Mouse (Mus musculus): Measurements from ENCODE around the gene Rnf126.

Gene Rnf126

DNA sequence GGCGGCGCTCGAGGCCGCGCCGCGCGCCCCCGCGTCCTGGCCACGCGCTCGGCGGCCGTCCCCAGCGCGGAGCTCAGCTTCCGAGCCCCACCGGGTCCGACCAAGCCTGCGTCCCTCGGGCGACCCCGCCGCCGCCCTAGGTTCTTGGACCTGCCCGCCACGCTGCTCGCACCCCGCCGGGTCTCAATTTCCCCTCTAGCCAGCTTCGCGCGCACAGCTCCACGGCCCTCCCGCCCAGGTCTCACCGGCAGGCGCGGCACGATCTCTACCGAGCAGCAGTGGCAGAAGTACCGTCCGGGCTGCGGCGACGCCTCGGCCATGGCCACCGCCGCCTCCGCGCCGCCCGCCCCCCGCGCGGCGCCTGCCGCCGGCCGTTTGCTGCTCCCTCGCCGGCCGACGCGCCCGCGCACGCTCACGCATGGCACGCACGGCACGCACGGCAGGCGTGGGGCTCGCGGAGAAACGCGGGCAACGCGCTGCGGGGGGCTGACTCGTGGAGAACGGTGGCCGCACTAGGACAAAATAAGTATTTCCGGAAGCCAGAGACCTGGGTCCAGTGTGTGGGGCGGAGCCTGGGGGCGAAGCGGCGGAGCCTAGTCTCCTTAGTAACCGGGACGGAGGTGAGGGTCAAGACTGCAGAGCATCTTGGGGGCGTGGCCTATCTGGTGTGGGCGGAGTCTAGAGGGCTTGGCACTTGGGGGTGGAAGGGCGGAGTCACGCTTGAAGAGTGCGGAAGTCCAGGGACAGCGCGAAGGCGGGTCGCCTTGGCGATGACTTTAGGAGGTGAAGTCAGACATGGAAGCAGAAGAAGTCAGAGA lies at the start of gene Rnf126:
Rnf126 (minus strand) TSS at position 445 of the 818 bp plus-strand sequence.
- peak; percentile 98 for DNase-seq

DNA sequence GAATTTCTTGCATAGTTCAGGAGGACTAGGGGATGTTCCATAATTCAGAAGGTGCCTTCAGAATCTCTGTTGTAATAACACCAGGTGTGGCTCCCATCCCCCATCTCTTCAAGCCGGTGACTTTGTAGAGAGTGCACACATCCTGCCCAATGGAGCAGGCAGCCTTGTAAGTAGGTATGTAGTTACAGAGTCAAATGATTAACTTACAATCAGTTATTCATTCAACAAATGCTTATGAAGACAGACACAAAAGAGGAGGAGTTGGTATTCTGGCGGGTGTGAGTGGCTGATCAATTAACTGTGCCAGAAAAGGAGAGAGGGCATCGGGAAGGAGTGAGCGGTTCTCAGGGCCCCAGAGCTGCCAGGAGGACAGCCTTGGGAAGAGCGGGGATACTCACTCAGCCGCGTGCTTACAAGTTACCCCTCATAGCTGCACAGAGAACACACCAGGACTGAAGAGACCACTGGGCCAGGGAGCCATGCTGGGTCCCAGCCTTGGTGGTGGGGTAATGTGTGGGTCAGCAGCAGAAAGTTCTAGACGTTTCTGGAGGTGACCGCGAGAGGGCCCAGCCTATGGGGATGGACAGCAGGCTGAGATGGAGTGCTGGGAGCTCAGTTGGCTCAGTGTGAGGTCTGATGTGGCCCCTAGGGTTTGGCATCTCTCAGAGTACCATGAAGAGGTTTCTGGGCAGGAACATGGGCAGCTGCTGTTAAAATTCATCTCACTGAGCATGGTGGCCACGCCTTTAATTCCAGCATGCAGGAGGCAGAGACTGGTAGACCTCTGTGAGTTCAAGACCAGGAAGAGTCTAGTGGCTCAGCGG lies 49.1 kb upstream of the Rnf126 start:
- no peak for DNase-seq

DNA sequence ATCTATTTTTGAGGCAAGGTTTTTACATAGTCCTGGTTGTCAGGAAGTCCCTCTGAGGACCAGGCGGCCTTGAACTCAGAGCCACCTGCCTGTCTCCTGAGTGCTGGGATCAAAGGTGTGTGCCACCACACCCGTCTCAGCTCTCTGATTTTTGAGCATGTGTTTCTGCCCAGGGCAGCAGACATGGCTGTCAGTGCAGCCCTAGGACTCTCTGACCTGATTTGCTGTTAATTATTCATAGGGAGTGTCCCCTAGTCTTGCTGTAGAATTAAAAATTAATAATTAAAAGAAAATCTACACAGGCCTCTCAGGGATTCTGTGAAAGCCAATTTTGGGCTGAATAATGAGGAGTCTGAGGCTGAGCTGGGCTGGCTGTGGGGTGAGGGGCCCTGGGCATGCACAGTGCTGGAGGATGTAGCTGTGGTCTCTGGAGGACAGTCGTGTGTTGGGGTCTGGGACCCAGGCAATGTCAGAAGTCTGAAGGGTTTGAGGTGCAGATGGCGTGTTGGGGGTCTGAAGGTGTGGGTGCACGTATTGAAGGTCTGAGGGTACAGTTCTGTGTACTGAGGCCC lies 47.6 kb upstream of the Rnf126 start:
- DNase-seq, result no peak

DNA sequence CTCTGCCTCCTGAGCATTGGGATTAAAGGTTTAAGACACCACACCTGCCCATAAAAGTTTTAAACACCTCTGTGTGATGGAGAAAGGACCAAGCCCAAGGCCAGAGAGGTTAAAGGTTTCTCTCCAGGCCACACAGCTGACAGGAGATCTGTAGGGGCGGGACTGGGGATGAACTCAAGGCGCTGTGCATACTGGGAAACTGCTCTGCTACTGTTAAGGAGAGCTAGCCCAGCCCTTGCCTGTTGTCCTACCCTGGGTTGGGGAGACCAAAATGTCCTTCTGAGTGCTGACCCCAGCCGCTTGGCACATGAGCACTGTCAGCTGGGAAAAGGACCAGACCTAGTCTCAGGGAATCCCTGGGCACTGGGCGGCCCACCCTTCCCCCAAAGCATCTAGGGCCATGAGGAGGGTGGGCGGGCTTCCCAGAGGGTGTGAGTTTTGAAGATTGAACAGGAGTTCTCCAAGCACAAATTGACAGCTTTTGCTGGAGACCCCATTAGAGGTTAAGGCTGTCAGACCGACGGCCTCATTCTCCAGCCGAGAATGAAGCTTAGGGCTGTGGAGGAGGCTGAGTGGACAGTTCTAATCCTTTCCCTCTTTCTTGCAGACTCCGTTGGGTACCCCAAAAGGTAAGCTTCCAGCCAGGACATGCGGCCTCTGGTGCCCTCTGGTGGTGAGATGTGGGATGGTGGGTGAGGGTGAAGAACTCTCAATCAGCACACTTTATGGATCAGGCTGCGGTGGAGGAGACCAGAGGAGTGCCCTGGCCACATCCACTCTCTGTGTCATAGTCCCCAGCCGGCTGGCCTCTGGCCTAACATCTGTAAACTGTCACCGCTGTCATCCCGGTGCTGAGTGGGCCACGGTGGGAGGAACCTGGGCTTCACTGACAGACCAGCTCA lies 45.2 kb upstream of the Rnf126 start:
- peak; percentile 77 for DNase-seq

DNA sequence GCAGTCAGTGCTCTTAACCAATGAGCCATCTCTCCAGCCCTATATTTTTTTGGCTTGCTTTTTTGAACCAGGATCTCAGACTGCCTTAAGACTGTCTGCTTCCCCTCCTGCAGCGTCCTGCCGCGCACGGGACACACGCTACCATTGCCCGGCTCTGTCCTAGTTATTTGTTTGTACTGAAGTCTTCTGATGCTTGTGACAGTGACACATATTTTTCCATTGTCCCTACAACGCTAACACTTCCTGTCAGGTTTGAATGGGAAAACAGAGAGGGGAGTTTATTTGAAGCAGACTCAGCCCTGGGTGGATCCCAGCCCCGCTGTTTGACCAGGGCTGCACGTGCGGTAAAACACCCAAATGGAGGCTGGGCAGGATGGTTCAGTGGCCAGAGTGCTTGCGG lies 42.0 kb upstream of the Rnf126 start:
- no peak for DNase-seq

DNA sequence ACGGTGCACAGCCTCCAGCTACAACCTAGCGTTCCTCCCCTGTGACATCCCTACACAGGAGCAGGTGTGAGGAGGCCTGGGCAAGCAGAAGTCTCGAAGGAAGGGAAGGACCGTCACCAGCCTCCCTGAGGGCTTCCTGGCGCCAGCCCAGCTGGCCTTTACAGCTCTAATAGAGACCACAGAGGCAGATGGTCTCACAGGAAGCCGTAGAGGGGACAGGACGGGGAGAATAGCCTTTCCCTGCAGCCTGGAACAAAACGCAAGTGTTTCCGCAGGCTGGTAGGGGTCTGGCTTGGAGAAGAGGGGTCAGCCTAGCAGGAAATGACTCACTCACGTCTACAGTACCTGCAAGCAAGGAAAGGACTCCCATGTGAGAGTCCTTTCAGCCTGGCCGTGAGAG lies 41.1 kb upstream of the Rnf126 start:
- no peak for DNase-seq

DNA sequence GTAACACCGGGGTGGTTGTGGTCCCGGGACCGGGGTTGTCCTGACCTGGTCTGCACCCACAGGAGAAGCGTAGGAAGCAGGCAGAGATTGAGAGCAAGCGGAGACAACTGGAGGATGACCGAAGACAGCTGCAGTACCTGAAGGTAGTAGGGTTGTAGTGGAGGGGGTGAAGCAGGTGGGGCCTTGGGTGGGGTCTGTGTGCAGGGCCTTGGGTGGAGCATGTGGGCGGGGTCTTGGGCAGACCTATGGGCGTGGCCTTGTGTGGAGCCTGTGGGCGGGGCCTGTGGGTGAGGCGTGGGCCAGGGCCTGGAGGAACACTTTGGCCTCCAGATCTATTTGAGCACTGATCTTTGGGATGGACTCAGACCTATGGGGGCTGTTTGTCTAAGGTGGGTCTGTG lies 40.2 kb upstream of the Rnf126 start:
- DNase-seq, result no peak

DNA sequence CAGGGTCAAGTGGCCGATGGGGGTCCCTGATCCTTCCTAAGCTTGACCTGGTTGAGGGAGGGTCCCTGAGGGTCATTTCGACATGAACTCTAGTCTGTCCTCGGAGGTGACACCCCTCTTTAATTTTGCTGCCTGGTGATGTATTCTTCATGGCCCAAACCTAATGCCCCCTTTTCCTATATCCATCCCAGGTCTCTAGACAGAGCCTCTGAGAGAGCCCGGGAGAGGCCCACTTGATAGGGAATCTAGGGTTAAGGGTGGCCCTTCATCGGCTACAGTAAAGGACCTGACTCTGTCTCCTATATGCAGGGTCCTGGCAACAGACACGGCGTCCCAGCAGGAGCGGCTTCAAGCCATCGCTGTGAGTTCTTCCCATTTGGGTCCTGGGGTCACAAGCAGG lies 39.6 kb upstream of the Rnf126 start:
- no peak for DNase-seq

DNA sequence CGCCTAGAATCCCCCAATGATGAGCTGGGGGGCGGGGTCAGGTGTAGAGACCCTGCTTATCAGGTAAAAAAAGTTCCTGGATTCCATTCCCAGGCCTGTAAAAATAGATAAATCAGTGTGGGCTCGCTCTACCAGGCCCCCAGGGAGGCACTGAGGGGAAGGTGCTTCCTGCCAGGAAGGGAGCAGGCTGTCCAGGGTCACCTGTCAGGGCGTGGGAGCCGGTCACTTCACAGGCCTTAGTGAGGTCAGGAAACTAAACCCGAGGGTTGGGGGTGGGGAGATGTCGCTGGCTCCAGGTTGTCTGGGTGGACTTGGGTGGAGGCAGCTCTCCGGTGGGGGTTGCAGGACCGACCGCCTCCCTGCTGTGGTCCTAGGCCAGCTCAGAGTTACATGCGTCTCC lies 38.9 kb upstream of the Rnf126 start:
- DNase-seq, result no peak

DNA sequence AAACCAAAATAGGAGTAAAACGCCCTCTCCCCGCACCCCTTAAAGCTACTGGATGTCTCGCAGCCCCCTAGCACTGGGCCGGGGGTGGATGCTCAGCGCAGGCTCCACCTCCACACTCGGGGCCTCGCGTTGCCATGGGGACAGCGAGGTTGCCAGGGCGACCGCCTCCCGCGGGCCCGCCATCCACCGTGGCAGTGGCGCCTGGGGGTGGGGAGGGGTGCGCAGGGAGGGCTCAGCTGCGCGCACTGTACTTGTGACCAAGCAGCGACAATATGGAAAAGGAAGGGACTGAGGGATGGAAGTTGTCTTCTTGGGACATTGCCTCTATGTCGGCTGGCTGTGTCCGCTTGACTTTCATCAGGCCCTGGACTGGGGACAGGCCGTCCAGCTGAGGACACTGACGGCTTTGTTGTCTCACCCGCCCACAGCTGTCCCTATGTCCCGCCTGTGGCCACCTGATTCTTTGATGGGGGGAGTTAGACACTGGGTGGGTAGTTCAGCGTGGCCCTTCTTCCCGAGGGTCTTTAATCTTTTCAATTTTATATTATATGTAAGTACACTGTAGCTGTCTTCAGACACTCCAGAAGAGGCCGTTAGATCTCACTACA lies 37.1 kb upstream of the Rnf126 start:
- peak; percentile 97 for DNase-seq

DNA sequence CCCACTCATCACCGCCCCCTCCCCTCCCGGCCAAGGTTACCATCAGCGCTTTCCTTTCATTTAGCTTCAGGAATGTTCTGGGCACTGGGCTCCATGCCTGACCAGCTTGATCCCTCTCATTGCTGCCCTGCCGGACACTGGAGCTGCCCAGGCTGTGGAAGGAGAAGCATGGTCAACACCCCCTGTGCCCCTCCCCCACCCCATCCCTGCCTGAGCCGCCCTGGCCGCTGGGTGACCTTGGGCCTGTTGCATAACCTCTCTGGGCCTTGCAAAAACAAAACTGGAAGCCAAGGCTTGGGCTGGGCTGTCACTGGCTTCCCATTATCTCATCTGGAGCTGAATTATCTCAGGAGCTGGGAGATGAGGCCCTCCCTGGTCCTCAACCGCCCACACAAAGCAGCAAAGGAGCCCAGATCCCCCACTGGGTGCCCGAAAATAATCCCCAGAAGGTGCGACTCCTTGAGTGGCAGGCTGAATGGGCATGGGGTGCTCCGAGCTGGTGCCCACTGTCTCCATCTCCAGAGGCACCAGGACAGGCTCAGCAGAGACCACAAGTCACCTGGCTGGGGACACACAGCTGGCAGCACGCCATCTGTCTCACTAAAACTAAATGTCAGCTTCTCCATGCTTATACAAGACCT lies 35.7 kb upstream of the Rnf126 start:
- DNase-seq, result peak; percentile 60

DNA sequence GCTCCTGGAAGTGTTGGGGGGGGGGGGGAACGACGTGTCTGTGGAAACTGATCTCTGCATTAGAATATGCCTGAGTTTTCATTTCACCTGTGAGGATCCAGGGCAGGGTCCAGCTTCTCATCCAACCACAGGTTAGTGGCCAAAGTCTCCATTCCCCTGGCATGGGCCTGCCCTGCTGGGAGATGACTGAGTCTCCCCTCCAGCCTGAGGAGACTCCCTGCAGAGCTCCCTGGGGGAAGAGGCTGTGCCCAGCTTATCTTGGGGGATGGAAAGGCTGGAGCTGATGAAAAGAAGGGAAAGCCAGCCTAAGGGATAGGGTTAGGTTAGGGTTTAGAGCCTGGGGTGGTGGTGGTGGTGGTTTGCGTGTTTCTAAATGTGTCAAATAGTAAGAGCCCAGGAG lies 35.1 kb upstream of the Rnf126 start:
- DNase-seq, result no peak

DNA sequence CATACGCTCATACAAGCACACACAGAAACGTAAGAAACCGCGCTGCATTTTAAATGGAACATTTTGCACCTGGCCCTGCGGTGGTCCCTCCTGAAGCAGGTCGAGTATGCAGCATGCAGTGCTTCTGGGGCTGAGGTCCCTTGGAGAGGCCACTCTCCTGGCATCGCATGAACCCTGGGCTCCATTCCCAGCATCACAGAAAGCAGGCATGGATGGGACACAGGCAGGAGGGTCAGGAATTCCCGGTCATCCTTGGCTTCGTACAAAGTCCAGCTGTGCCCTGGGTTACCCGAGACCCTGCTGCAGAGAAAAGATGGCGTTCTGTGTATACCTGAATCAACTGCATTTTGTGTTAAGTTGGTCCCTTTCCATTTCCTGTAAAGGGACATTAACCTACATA lies 33.8 kb upstream of the Rnf126 start:
- DNase-seq, result no peak

DNA sequence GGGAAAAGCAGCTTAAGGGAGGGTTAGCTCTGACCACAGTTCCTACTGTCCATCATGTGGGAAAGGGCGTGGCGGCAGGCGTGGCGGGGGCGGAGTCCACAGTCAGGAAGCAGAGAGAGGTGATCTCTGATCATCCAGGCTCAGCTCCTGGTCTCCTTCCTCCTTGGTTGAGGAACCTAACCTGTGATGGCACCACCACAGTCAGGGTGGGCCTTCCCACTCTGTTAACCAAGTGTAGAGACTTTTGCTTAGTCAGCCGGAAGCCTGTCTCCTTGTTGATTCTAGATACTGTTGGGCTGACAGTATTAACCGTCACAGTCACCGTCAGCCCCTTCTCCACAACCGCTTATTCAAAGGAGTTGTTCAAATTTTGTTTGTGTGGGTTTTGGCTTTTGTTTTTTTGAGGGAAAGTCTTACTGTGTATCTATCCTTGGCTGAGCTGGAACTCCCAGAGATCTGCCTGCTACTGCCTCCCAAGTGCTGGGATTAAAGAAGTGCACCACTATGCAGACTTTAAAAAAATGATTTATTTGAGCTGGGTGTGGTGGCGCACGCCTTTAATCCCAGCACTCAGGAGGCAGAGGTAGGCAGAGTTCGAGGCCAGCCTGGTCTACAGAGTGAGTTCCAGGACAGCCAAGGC lies 31.7 kb upstream of the Rnf126 start:
- DNase-seq, result no peak

DNA sequence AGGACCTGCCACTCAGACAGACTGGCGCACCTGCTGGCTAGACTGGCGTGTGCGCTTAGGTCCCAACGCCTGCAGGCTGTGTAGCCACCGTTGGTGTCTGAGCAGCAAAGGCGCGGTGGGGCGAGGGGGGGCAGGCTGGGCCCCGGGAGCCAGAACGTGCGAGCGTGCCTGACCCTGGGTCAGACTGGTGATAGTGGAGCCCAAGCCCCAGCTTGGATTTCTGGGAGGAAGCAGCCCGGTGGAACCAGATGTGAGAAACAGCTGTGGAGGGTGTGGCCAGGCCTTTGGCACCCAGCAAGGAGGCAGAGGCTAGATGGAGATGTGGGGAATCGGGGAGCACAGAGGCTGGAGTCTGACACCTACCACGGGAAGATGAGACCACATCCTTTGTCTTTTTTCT lies 30.6 kb upstream of the Rnf126 start:
- DNase-seq, result no peak

DNA sequence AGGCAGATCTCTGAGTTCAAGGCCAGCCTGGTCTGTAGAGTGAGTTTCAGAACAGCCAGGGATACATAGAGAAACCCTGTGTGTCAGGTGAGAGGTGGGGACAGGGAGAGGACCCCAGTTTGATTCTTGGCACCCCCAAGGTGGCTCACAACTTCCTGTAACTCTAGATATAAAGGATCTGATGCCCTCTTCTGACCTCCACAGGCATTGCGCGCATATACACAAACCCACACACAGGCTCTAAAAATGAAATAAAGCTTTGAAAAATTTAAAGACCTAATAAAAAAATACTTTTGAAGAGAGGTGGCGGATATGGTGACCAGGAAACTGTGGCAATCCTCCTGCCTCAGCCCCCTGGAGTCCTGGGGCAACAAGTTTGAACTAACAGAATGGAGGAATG lies 29.2 kb upstream of the Rnf126 start:
- DNase-seq, result no peak

DNA sequence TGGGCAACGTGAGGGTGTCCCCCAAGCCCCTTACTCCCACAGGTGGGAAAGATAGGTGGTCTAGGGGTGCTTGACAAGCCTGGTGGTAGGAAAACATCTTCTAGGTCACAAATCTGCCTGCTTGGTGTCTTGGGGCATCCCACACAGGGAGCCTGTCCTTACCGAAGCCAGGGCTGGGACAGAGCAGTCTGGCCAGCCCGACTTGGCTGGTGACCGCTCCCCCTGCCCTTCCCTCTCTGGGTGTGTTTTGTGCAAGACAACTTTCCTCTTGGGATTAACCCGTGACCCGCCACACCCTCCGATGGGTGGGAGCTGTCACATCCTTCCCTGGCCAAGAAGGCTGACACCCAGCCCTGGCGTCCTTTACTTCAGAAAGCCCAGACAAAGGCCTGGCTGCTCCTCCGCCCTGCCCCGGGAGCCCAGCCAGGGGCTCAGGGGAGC lies 27.8 kb upstream of the Rnf126 start:
- DNase-seq, result no peak

DNA sequence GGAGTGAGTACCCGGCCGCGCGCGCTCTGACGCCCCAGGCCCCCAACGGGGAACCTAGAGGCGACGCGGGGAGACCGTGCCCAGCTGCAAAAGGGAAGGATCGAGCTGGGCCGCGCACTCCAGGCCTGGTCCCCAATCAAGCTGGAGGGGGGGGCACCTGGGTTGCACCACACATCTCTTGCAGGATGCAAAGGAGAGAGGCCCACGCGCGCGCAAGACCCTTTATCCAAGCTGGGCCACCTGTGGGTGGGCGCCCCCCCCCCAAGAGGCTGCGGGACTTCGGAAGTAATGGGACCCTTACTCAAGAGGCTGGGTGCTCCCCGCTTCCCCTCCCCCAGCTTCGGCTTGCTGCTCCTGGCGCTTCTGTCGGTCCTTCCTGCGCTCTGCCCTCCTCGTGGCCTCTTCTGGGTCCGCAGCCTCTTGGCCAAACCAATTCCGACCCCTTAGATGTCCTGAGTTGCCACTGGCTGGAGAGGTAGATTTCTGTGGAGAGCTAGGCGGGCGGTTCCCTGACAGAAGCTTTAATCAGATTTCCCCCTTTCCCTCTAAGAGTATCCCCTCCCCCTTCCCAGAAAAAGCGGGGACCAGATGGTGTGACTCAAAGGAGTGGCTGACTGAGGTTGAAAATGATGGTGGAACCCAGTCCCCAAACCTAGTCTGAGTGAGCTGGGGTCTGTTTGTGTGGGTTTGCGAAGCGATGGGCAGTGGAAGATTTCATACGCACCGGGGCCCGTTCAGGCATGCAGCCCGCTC lies 27.2 kb upstream of the Rnf126 start:
- DNase-seq, result peak; percentile 71

DNA sequence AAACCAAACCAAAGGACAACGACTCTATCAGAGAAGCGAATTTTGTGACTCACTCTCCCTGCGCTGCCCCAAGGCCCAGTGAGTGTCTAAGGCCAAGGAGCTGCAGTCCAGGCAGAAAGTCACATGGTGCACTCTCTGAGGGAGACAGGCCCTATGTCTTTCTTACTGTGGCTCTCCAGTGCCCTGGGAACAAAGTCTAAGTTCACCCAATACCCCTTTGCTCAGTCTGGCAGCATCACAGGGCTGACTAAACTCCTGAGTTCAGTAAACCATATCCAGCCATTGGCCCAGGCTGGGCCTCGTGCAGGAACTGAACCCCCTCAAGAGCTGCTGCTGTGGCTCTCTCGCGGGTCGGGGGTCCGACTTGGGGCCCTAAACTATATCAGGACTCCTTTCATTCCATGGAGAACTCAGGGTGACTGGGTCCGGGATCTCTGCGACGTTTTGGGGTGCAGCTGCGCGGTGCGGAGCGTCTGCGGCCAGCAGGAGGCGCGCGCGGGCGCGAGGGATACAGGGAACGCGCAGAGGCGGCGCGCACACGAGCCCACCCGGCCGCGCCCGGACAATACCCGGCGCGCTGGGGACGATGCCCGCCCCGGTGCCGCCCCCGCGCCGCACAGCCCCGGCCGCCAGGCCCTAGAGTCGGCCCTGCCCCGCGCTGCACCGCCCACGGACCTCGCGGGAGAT lies 26.4 kb upstream of the Rnf126 start, which contains the start of gene Palm:
Palm (plus strand) TSS at position 522 of the 687 bp plus-strand sequence.
- DNase-seq, result peak; percentile 85
